Mouse (Mus musculus) limb, embryonic 10.5 days (tissue): ENCODE data around the gene Gm4922. TPM values are rescaled to one million over a fixed set of nuclear protein-coding genes. Genes with fewer than 3 reads are reported as not detected.

Experiments used
- DNase-seq: peaks from one replicate; pipeline ENCODE4 v3.0.0-alpha.2; 2017; ENCODE audit warnings: low spot score
- H3K27ac ChIP-seq: fragments of 300-500 bp; sonication (generic); 2 replicates; pipeline ENCODE4 v1.5.1; 2016; ENCODE audit warnings: mild to moderate bottlenecking
- H3K27me3 ChIP-seq: fragments of 300-500 bp; sonication (generic); 2 replicates; pipeline ENCODE4 v1.6.1; 2016; ENCODE audit warnings: low read depth, mild to moderate bottlenecking; ENCODE audit not compliant: poor library complexity, severe bottlenecking
- H3K36me3 ChIP-seq: fragments of 300-500 bp; sonication (generic); 2 replicates; pipeline ENCODE4 v1.6.1; 2016; ENCODE audit warnings: mild to moderate bottlenecking, moderate library complexity
- H3K4me1 ChIP-seq: fragments of 300-500 bp; sonication (generic); 2 replicates; pipeline ENCODE4 v1.6.1; 2016
- H3K4me3 ChIP-seq: fragments of 300-500 bp; sonication (generic); 2 replicates; pipeline ENCODE4 v1.5.1; 2016; ENCODE audit warnings: mild to moderate bottlenecking, moderate library complexity
- H3K9me3 ChIP-seq: fragments of 300-500 bp; sonication (generic); replicated peaks from 2 replicates; pipeline ENCODE4 v1.6.1; 2016; ENCODE audit warnings: mild to moderate bottlenecking
- WGBS: fragments of 180-500 bp; shearing (Covaris S2); methylation state at CpG from one replicate; pipeline ENCODE4 v1.1.7; 2016; 5-methylcytosine and 5-hydroxymethylcytosine counted together
- polyA plus RNA-seq: library from polyadenylated mRNA; unstranded; fragments of >200 nt; fragmentation: Nextera tagmentation; extraction: Ambion mirVana; gene quantifications from 2 replicates; pipeline ENCODE4 v1.2.1, GENCODE M21; 2016

Gm4922 gene
- polyA plus RNA-seq = not detected in 2 replicates

- no peak within 1 kb of the TSS for H3K27ac ChIP-seq
- no peaks in the 10 kb centered on the region for H3K27me3 ChIP-seq
- no peaks in the 10 kb centered on the region for H3K4me1 ChIP-seq
- no peak for DNase-seq
- WGBS = 97% methylated on average over 1 of the region's 1 CpGs
- no peak within 1 kb of the TSS for H3K4me3 ChIP-seq
- no peaks in the 10 kb centered on the region for H3K36me3 ChIP-seq
- no peaks in the 10 kb centered on the region for H3K9me3 ChIP-seq
These were observed at the start of gene Gm4922 for GRCm38 (mm10) chr10:18786693-18787092. Gm4922 (minus strand) TSS chr10:18786793.

DNA sequence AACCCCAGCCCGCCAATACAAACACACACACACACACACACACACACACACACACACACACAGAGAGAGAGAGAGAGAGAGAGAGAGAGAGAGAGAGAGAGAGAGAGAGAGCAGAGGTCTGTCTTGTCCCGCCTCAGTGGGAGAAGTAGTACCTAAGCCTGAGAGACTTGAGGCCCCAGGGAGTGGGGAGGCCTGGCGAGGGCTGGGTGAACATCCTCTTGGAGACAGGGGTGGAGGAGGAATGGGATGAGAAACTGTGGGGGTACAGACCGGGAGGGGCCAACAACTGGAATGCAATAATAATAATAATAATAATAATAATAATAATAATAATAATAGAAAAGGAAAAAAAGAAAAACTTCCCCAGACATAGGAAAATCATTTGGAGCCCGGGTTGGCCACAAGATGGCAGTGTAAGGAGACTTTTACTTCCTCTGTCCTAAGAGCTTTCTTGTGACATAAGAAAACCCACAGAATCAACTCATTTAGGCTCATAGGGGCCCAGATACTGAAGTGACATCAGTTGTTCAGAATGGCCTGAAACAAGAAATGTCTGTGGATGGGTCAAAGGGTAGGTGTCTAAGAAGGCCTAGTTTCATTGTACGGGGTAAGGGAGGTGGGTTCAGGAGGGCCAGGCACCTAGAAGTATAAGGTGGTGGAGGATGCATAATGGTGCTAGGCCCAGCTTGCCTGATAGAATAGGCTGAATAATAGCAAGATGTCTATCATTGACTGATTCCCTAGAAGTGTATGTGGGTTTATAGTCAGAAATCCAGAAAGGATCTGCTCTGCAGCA, 49.3 kb upstream of the Gm4922 start:
- no peak overlapping the region for H3K27ac ChIP-seq
- WGBS = 51% methylated on average over 5 of the region's 6 CpGs
- H3K4me3 ChIP-seq = no peak overlapping the region
- H3K9me3 ChIP-seq = no peaks in the 10 kb centered on the region
- no peak for DNase-seq
- H3K4me1 ChIP-seq = no peaks in the 10 kb centered on the region
- H3K36me3 ChIP-seq = no peaks in the 10 kb centered on the region
- H3K27me3 ChIP-seq = no peaks in the 10 kb centered on the region

DNA sequence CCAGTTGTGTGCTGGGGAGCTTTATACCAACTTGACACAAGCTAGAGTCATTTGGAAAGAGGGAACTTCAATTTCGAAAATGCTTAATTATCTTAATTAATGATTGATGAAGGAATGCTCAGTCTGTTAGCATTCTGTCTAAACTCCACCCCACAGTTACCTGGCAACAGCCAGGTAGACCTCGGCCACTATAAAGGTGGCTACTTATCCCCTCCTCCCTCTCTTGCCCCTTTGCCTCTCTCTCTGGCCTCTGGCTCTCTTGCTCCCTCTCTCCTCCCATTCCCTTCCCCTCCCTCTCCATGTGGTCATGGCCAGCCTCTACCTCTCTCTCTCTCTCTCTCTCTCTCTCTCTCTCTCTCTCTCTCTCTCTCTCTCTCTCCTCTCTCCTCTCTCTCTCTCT, 47.8 kb upstream of the Gm4922 start:
- 64% methylated on average over 2 of the region's 2 CpGs for WGBS
- Histone ChIP-seq H3K4me3 (no peak overlapping the region), H3K27me3 (no peaks in the 10 kb centered on the region), H3K27ac (no peak overlapping the region), H3K9me3 (no peaks in the 10 kb centered on the region), H3K4me1 (no peaks in the 10 kb centered on the region), H3K36me3 (no peaks in the 10 kb centered on the region)
- DNase-seq = no peak

- DNase-seq = no peak
- Histone ChIP-seq H3K4me3 (no peak overlapping the region), H3K27me3 (no peaks in the 10 kb centered on the region), H3K9me3 (no peaks in the 10 kb centered on the region), H3K4me1 (no peaks in the 10 kb centered on the region), H3K27ac (no peak overlapping the region), H3K36me3 (no peaks in the 10 kb centered on the region)
- 45% methylated on average over 7 of the region's 7 CpGs for WGBS
These were observed 45.2 kb upstream of the Gm4922 start for GRCm38 (mm10) chr10:18831823-18832222.

DNA sequence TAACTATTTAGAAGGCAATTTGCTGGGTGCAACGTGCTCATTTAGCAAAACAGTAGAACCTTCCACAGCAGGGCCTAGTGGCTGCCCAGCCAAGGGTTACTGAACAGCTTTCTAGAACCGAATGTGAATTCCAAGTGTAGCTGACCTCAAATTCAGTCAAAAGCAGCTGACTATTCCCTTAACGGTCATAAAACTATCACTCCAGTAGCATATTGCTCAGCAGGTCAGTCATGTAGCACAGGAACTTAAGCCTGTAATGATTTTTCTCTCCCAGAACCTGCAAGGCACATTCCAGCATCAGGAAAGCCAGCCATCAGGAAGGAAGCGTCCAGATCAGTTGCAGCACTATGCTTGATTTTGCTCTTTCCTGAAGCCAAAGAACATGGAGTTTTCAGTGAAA, 43.8 kb upstream of the Gm4922 start:
- Histone ChIP-seq H3K36me3 (no peaks in the 10 kb centered on the region), H3K27ac (no peak overlapping the region)
- 75% methylated on average over 4 of the region's 4 CpGs for WGBS

GRCm38 (mm10) chr10:18827936-18828335, 41.3 kb upstream of the Gm4922 start:
- no peak overlapping the region for H3K27ac ChIP-seq
- H3K4me1 ChIP-seq = no peaks in the 10 kb centered on the region
- H3K27me3 ChIP-seq = no peaks in the 10 kb centered on the region
- H3K4me3 ChIP-seq = no peak overlapping the region
- H3K36me3 ChIP-seq = no peaks in the 10 kb centered on the region
- H3K9me3 ChIP-seq = no peaks in the 10 kb centered on the region
- 47% methylated on average over 2 of the region's 2 CpGs for WGBS
- DNase-seq = no peak

More for the DNA sequence above, 43.8 kb upstream of the Gm4922 start:
- Histone ChIP-seq H3K27me3 (no peaks in the 10 kb centered on the region), H3K9me3 (no peaks in the 10 kb centered on the region), H3K4me1 (no peaks in the 10 kb centered on the region), H3K4me3 (no peak overlapping the region)
- no peak for DNase-seq

DNA sequence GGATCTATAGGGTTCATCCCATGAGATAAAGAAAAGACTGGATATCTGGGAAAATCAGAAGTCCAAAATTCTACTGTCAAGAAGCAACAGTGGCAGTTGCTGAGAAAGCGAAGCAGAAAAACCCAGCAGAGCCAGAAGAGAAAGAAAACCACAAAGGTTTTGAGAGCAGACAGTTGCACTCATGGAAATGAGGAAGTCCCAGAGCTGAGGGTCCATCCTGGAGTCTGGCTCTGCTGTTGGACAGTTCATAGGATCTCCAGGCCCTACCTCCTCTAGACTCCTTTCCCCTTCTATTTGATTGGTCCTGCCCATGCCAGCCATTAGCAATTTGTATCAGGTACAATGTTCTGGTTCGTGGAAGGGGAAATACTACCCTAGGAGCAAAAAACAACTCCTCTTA, 39.5 kb upstream of the Gm4922 start:
- Histone ChIP-seq H3K4me1 (no peaks in the 10 kb centered on the region), H3K9me3 (no peaks in the 10 kb centered on the region), H3K27ac (no peak overlapping the region), H3K27me3 (no peaks in the 10 kb centered on the region), H3K4me3 (no peak overlapping the region), H3K36me3 (no peaks in the 10 kb centered on the region)
- no peak for DNase-seq
- WGBS = 68% methylated on average over 2 of the region's 2 CpGs

DNA sequence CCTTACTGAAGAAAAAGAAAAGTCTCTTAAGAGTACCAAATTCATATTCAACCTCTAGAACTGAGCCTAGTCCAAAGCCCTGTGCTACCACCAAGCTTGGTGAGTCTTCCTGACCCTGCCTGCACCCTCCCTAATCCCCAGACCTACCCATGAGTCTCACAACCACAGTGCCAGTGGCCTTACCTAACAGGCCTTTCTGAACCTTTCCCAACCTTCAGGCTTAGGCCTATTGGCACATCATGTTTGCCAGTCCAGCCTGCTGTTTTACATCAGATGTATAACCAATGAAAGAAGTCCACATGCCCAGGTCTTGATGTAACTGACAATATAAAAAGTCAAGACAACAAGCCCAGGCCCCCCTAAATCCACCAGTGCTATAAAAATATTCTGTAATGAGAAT, 38.5 kb upstream of the Gm4922 start:
- no peaks in the 10 kb centered on the region for H3K27me3 ChIP-seq
- H3K4me1 ChIP-seq = no peaks in the 10 kb centered on the region
- H3K4me3 ChIP-seq = no peak overlapping the region
- no peaks in the 10 kb centered on the region for H3K9me3 ChIP-seq
- H3K36me3 ChIP-seq = no peaks in the 10 kb centered on the region
- H3K27ac ChIP-seq = no peak overlapping the region
- no peak for DNase-seq

GRCm38 (mm10) chr10:18816560-18816959, 30.0 kb upstream of the Gm4922 start:
- WGBS = 60% methylated on average over 5 of the region's 5 CpGs

DNA sequence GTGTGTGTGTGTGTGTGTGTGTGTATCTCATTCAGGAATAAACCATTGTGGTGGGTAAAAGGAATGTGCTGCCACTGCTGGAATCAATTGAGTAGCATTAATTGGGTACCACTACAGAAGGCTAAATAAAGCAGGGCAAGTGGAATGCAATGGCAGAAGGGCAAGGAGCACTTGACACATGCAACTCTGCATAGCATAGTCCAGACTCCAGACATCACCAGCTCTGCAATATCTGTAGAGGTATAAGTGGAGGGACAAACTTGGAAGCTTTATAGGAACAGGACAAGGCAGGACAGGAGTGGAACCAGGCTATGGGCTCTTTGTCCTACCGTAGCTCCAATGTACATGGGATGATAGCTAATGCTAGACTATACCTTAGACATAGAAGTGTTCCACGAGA, 25.2 kb upstream of the Gm4922 start:
- Histone ChIP-seq H3K36me3 (no peaks in the 10 kb centered on the region), H3K4me1 (peaks cover 16% of the 10 kb centered on the region), H3K4me3 (no peak overlapping the region), H3K9me3 (no peaks in the 10 kb centered on the region), H3K27ac (no peak overlapping the region), H3K27me3 (no peaks in the 10 kb centered on the region)
- DNase-seq = no peak
- WGBS = 86% methylated on average over 2 of the region's 2 CpGs

More at GRCm38 (mm10) chr10:18816560-18816959, 30.0 kb upstream of the Gm4922 start:
- Histone ChIP-seq H3K9me3 (no peaks in the 10 kb centered on the region), H3K27me3 (no peaks in the 10 kb centered on the region), H3K4me1 (peaks cover 23% of the 10 kb centered on the region), H3K36me3 (no peaks in the 10 kb centered on the region), H3K27ac (no peak overlapping the region), H3K4me3 (no peak overlapping the region)
- DNase-seq = peak; percentile 44

DNA sequence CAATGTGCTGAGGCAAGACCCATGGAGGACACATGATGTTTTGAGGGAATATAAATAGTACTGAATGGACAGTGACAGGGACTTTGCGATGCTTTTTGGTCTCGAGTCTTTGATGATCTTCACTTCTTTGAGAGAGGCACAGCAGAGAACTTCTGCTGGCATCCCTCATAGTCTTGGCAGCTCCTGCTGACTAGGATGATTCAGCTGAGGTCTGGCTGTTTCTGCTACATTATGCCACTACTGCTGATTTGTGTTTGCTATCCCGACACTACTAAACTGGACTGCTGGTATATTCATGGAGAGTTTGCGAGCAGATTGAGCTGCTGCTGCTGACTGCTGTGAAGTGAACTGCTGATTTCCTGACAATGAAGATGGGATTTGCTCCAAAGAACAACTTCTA, 3.5 kb upstream of the Gm4922 start:
- Histone ChIP-seq H3K36me3 (no peaks in the 10 kb centered on the region), H3K9me3 (no peaks in the 10 kb centered on the region), H3K4me1 (no peaks in the 10 kb centered on the region), H3K27ac (no peak overlapping the region), H3K27me3 (no peaks in the 10 kb centered on the region), H3K4me3 (no peak overlapping the region)
- WGBS = 92% methylated on average over 4 of the region's 4 CpGs
- DNase-seq = no peak

DNA sequence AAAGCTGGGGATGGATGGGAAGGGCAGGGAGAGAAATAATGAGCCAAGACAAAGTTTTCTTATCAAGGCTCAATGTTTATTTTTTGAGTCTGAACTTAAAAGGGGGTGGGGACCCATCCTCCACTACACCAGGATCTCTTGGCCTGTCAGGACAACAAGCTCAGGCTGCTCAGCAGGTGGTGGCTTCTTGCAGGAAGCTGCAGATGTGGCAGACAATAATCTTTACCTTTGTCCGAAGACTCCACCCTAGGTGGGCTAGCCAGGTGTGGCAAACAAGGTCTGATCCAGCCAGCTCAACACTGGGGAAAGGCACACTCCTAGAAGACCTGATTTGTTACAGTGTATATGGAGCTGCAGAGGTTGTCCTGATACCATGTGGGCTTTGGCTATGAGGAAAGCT, 2.0 kb upstream of the Gm4922 start:
- Histone ChIP-seq H3K4me1 (no peaks in the 10 kb centered on the region), H3K27ac (no peak overlapping the region), H3K27me3 (no peaks in the 10 kb centered on the region), H3K4me3 (no peak overlapping the region), H3K36me3 (no peaks in the 10 kb centered on the region), H3K9me3 (no peaks in the 10 kb centered on the region)
- no peak for DNase-seq
- 81% methylated on average over 1 of the region's 1 CpGs for WGBS

DNA sequence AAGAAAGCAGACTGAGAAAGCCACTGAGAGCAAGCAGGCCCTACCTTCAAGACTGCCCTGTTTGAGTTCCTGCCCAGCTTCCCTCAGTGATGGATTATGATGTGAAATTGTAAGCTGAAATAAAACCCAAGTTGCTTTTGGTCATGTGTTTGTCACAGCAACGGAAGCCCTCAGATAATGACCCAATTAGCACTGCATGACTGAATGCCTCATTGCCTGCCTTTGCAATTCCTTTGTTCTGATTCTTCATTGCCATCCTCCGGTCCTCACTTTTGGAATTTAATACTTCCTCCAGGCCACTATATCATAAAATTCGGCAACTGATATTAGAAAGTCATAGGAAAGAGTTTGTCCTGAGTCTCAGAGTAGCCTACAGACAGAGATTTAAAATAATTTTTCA, 9.0 kb downstream of the Gm4922 start:
- Histone ChIP-seq H3K4me3 (no peak overlapping the region), H3K27me3 (no peaks in the 10 kb centered on the region), H3K9me3 (no peaks in the 10 kb centered on the region), H3K27ac (no peak overlapping the region), H3K4me1 (peaks cover 6% of the 10 kb centered on the region; the same call in 1 of the 2 replicates), H3K36me3 (no peaks in the 10 kb centered on the region)
- WGBS = 71% methylated on average over 3 of the region's 3 CpGs
- DNase-seq = no peak
